Mouse (Mus musculus) lung, postnatal 36 days (tissue): ENCODE data around the gene Rab3c.

Experiments
- DNase-seq: peaks from one replicate; pipeline ENCODE4 v3.0.0; 2022; ENCODE audit warnings: mixed read lengths

Rab3c gene

GRCm38 (mm10) chr13:110280563-110281144 lies at the start of gene Rab3c:
Gene Rab3c (minus strand): TSS chr13:110280996.
- peak; percentile 52 for DNase-seq

- peak; percentile 71 for DNase-seq
Measured at GRCm38 (mm10) chr13:110318746-110319145, 38.0 kb upstream of the Rab3c start.

GRCm38 (mm10) chr13:110307188-110307587 lies 26.4 kb upstream of the Rab3c start:
- DNase-seq: no peak

GRCm38 (mm10) chr13:110297112-110297511 lies 16.3 kb upstream of the Rab3c start:
- DNase-seq: no peak

- DNase-seq: no peak
Measured at GRCm38 (mm10) chr13:110288499-110288898, 7.7 kb upstream of the Rab3c start.

GRCm38 (mm10) chr13:110283781-110284180 lies 3.0 kb upstream of the Rab3c start:
- peak; percentile 63 for DNase-seq

GRCm38 (mm10) chr13:110280028-110280562 lies 701 bp downstream of the Rab3c start:
- peak; percentile 80 for DNase-seq

- DNase-seq: no peak
Measured at GRCm38 (mm10) chr13:110278976-110279736, 1.6 kb downstream of the Rab3c start.

GRCm38 (mm10) chr13:110277709-110278108 lies 3.1 kb downstream of the Rab3c start:
- no peak for DNase-seq

- DNase-seq: no peak
Measured at GRCm38 (mm10) chr13:110275471-110275870, 5.3 kb downstream of the Rab3c start.

GRCm38 (mm10) chr13:110260649-110261048 lies 20.1 kb downstream of the Rab3c start:
- no peak for DNase-seq

GRCm38 (mm10) chr13:110251453-110251852 lies 29.3 kb downstream of the Rab3c start:
- peak; percentile 30 for DNase-seq

- no peak for DNase-seq
Measured at GRCm38 (mm10) chr13:110248481-110248880, 32.3 kb downstream of the Rab3c start.

GRCm38 (mm10) chr13:110238970-110239369 lies 41.8 kb downstream of the Rab3c start:
- DNase-seq: no peak

- peak; percentile 59 for DNase-seq
Measured at GRCm38 (mm10) chr13:110237209-110237935, 43.4 kb downstream of the Rab3c start.

- DNase-seq: no peak
Measured at GRCm38 (mm10) chr13:110233364-110233763, 47.4 kb downstream of the Rab3c start.

GRCm38 (mm10) chr13:110231086-110231688 lies 49.6 kb downstream of the Rab3c start:
- no peak for DNase-seq

- peak; percentile 38 for DNase-seq
Measured at GRCm38 (mm10) chr13:110230046-110230445, 50.8 kb downstream of the Rab3c start.

GRCm38 (mm10) chr13:110219195-110219594 lies 61.6 kb downstream of the Rab3c start:
- DNase-seq: no peak

GRCm38 (mm10) chr13:110218497-110218896 lies 62.3 kb downstream of the Rab3c start:
- DNase-seq: no peak

- peak; percentile 32 for DNase-seq
Measured at GRCm38 (mm10) chr13:110211526-110212075, 69.2 kb downstream of the Rab3c start.

- no peak for DNase-seq
Measured at GRCm38 (mm10) chr13:110198906-110199305, 81.9 kb downstream of the Rab3c start.

GRCm38 (mm10) chr13:110190039-110190438 lies 90.8 kb downstream of the Rab3c start:
- no peak for DNase-seq
